Mouse (Mus musculus): ENCODE measurements at regions not wholly inside any gene's neighbourhood (a gene's known extent, or its start where the extent isn't known, plus 50 kb on each side); places are given as distances from the start of the nearest gene placed in this dataset.
A peak's percentile ranks its signal among the peaks of the same experiment; 100 is the strongest.

GRCm38 (mm10) chr8:103198251-103198650, 412.8 kb upstream of the Cdh11 start:
- no peak overlapping the region for H3K9ac ChIP-seq (ENCODE audit: low read length)
- H3K27me3 ChIP-seq (ENCODE audit: control insufficient read depth, insufficient read depth, low read length), result no peaks in the 10 kb centered on the region
- peaks cover 0 to 5% of the 10 kb centered on the region in 2 experiments; a peak in 1 of 4 replicates for H3K4me1 ChIP-seq (ENCODE audit: control insufficient read depth in 2 of 2, insufficient read depth in 2 of 2, low read length in 2 of 2)
- no peak overlapping the region for H3K27ac ChIP-seq (replicated peaks in 1 of 2; ENCODE audit: control insufficient read depth in 1 of 2, insufficient read depth in 1 of 2, low read depth in 2 of 2, low read length in 2 of 2)
- ATAC-seq (ENCODE audit: insufficient number of reproducible peaks, insufficient read depth, low FRiP score, low read depth), result no peak
- WGBS, result 54% methylated on average over 3 of the region's 3 CpGs
- H3K4me3 ChIP-seq (ENCODE audit: control insufficient read depth in 1 of 2, insufficient read depth in 1 of 2, low read depth in 1 of 2, low read length in 2 of 2), result no peak overlapping the region
- H3K9me3 ChIP-seq (ENCODE audit: control insufficient read depth, low read length), result no peaks in the 10 kb centered on the region
- H3K4me2 ChIP-seq (ENCODE audit: low read length), result no peak overlapping the region
- no peaks in the 10 kb centered on the region for H3K36me3 ChIP-seq (ENCODE audit: control insufficient read depth, insufficient read depth, low read length)

DNA sequence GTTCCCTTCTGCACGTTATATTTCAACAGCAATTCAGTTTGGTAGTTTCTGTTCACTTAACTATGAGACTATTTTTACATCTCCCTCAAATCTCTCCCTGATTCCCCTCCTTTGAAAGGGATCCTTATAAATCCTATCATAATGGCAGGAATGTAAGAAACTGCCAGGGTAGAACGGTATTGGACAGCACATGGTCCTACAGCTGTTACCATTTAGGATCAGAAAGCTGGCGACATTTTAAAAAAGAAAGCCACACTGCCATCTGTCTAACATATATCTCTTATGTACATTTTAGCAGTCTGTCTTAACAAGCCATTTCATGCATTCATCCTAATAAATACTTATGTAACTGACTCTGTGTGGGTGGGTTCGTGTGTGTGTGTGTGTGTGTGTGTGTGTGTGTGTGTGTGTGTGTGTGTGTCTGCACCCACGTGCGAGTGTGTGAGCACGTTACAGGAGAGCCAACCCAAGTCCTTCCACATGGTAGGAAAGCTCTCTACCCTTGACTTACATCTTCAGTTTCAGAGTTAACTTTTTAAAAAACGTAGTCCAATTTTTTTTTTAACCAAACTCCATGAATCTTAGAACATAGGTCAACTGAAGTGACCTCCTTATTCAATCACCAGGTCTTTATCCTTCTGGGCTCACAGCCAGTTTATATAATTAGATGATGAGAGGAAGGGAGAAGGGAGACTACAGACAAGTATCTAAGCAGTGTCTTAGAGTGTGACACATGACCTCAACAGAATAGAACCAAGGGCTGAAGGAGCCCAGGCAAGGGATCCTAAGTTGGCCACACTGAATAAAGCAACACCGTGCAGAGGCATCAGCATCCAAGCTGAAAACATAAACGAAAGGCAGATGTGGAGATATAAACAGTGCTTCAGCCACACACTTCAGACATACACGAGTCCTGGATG, 414.5 kb upstream of the Cdh11 start:
- H3K27me3 ChIP-seq (ENCODE audit: control insufficient read depth, insufficient read depth, low read length), result no peaks in the 10 kb centered on the region
- no peak overlapping the region for H3K27ac ChIP-seq (replicated peaks in 1 of 2; ENCODE audit: control insufficient read depth in 1 of 2, insufficient read depth in 1 of 2, low read depth in 2 of 2, low read length in 2 of 2)
- no peaks in the 10 kb centered on the region for H3K9me3 ChIP-seq (ENCODE audit: control insufficient read depth, low read length)
- H3K4me3 ChIP-seq (ENCODE audit: control insufficient read depth in 1 of 2, insufficient read depth in 1 of 2, low read depth in 1 of 2, low read length in 2 of 2), result no peak overlapping the region
- no peak overlapping the region for H3K9ac ChIP-seq (ENCODE audit: low read length)
- ATAC-seq (ENCODE audit: insufficient number of reproducible peaks, insufficient read depth, low FRiP score, low read depth), result no peak
- H3K4me2 ChIP-seq (ENCODE audit: low read length), result no peak overlapping the region
- H3K4me1 ChIP-seq (ENCODE audit: control insufficient read depth in 2 of 2, insufficient read depth in 2 of 2, low read length in 2 of 2), result peaks cover 0 to 5% of the 10 kb centered on the region in 2 experiments; a peak in 1 of 4 replicates
- 73% methylated on average over 11 of the region's 11 CpGs for WGBS
- H3K36me3 ChIP-seq (ENCODE audit: control insufficient read depth, insufficient read depth, low read length), result no peaks in the 10 kb centered on the region

DNA sequence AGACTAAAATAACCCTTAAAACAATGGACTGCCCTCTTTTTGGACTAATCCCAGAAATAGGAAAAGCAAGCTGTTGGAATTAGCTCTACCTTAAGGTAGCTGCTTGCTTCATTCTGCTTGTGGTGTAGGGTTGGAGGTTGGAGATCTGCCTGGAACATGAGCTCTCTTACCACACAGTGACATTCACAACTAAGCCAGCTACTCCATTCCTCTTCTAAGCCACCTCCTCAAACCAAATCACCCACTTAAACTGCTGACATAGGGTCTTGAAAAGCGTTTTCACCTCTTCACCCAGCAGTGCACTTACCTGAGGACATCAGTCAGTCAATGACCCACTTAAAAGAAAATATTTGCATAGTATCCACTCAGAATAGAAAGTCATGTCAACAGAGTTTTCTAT, 418.3 kb upstream of the Cdh11 start:
- Histone ChIP-seq H3K9me3 (ENCODE audit: control insufficient read depth, low read length) (no peaks in the 10 kb centered on the region), H3K27me3 (ENCODE audit: control insufficient read depth, insufficient read depth, low read length) (no peaks in the 10 kb centered on the region), H3K4me2 (ENCODE audit: low read length) (no peak overlapping the region), H3K4me1 (ENCODE audit: control insufficient read depth in 2 of 2, insufficient read depth in 2 of 2, low read length in 2 of 2) (peaks cover 0 to 3% of the 10 kb centered on the region in 2 experiments; a peak in 1 of 4 replicates), H3K4me3 (ENCODE audit: control insufficient read depth in 1 of 2, insufficient read depth in 1 of 2, low read depth in 1 of 2, low read length in 2 of 2) (no peak overlapping the region), H3K9ac (ENCODE audit: low read length) (no peak overlapping the region), H3K27ac (replicated peaks in 1 of 2; ENCODE audit: control insufficient read depth in 1 of 2, insufficient read depth in 1 of 2, low read depth in 2 of 2, low read length in 2 of 2) (no peak overlapping the region), H3K36me3 (ENCODE audit: control insufficient read depth, insufficient read depth, low read length) (no peaks in the 10 kb centered on the region)
- 38% methylated on average over 1 of the region's 1 CpGs for WGBS
- ATAC-seq (ENCODE audit: insufficient number of reproducible peaks, insufficient read depth, low FRiP score, low read depth), result no peak

GRCm38 (mm10) chr8:103214606-103215005, 429.2 kb upstream of the Cdh11 start:
- no peaks in the 10 kb centered on the region for H3K36me3 ChIP-seq (ENCODE audit: control insufficient read depth, insufficient read depth, low read length)
- no peaks in the 10 kb centered on the region for H3K27me3 ChIP-seq (ENCODE audit: control insufficient read depth, insufficient read depth, low read length)
- no peaks in the 10 kb centered on the region for H3K4me1 ChIP-seq (ENCODE audit: control insufficient read depth in 2 of 2, insufficient read depth in 2 of 2, low read length in 2 of 2)
- 70% methylated on average over 2 of the region's 2 CpGs for WGBS
- H3K4me2 ChIP-seq (ENCODE audit: low read length), result no peak overlapping the region
- H3K4me3 ChIP-seq (ENCODE audit: control insufficient read depth in 1 of 2, insufficient read depth in 1 of 2, low read depth in 1 of 2, low read length in 2 of 2), result no peak overlapping the region
- ATAC-seq (ENCODE audit: insufficient number of reproducible peaks, insufficient read depth, low FRiP score, low read depth), result no peak
- H3K9me3 ChIP-seq (ENCODE audit: control insufficient read depth, low read length), result no peaks in the 10 kb centered on the region
- H3K9ac ChIP-seq (ENCODE audit: low read length), result no peak overlapping the region
- H3K27ac ChIP-seq (replicated peaks in 1 of 2; ENCODE audit: control insufficient read depth in 1 of 2, insufficient read depth in 1 of 2, low read depth in 2 of 2, low read length in 2 of 2), result no peak overlapping the region

DNA sequence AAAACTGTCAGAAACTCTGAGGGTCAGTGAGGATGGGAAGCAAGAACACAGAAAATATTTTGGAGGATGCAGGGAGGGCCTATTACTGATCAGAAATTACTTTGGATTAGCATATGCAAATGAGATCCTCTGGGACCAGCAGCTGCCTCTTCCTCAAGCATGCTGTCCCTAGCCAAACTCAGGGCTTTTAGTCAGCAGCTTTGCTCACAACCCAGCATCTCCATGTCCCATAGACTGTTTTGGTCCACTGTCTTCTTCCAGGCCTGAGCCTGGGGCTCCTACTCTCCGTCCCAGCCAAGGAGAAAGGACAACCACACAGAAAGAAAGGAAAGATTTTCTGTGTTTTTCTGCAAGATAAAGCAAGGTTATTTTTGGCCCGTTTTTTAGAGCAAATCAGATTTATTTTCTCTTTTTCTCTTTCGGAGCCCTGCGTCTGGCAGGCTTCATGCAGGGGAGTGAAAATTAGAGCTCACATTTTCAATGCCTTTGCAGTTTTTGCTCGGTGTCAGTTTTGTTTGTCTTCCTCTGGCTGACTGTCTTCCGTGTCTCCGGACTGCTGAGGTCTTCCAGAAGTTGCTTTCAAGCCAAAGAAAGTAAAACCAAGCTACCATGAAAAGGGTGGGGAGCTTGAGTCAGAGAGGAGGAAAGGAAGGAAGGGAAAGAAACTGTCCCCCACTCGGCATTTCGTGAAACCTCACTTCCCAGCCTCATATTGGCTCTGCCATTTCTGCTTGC, 445.5 kb upstream of the Cdh11 start:
- no peaks in the 10 kb centered on the region for H3K27me3 ChIP-seq (ENCODE audit: control insufficient read depth, insufficient read depth, low read length)
- 44% methylated on average over 9 of the region's 9 CpGs for WGBS
- H3K27ac ChIP-seq (replicated peaks in 1 of 2; ENCODE audit: control insufficient read depth in 1 of 2, insufficient read depth in 1 of 2, low read depth in 2 of 2, low read length in 2 of 2), result peak overlapping the region; percentile 33 to 49; a peak in 2 of 4 replicates
- no peaks in the 10 kb centered on the region; a peak in 1 of 4 replicates for H3K4me1 ChIP-seq (ENCODE audit: control insufficient read depth in 2 of 2, insufficient read depth in 2 of 2, low read length in 2 of 2)
- ATAC-seq (ENCODE audit: insufficient number of reproducible peaks, insufficient read depth, low FRiP score, low read depth), result peak; percentile 33; the same call in 1 of the 2 replicates
- H3K4me3 ChIP-seq (ENCODE audit: control insufficient read depth in 1 of 2, insufficient read depth in 1 of 2, low read depth in 1 of 2, low read length in 2 of 2), result no peak overlapping the region
- H3K4me2 ChIP-seq (ENCODE audit: low read length), result no peak overlapping the region
- no peak overlapping the region for H3K9ac ChIP-seq (ENCODE audit: low read length)
- H3K36me3 ChIP-seq (ENCODE audit: control insufficient read depth, insufficient read depth, low read length), result no peaks in the 10 kb centered on the region
- H3K9me3 ChIP-seq (ENCODE audit: control insufficient read depth, low read length), result no peaks in the 10 kb centered on the region

GRCm38 (mm10) chr8:103234374-103234773, 448.9 kb upstream of the Cdh11 start:
- Histone ChIP-seq H3K4me1 (ENCODE audit: control insufficient read depth in 2 of 2, insufficient read depth in 2 of 2, low read length in 2 of 2) (no peaks in the 10 kb centered on the region; a peak in 1 of 4 replicates), H3K4me3 (ENCODE audit: control insufficient read depth in 1 of 2, insufficient read depth in 1 of 2, low read depth in 1 of 2, low read length in 2 of 2) (no peak overlapping the region), H3K27ac (replicated peaks in 1 of 2; ENCODE audit: control insufficient read depth in 1 of 2, insufficient read depth in 1 of 2, low read depth in 2 of 2, low read length in 2 of 2) (no peak overlapping the region; a peak in 1 of 4 replicates), H3K4me2 (ENCODE audit: low read length) (no peak overlapping the region), H3K36me3 (ENCODE audit: control insufficient read depth, insufficient read depth, low read length) (no peaks in the 10 kb centered on the region), H3K9ac (ENCODE audit: low read length) (no peak overlapping the region), H3K9me3 (ENCODE audit: control insufficient read depth, low read length) (no peaks in the 10 kb centered on the region), H3K27me3 (ENCODE audit: control insufficient read depth, insufficient read depth, low read length) (no peaks in the 10 kb centered on the region)
- 20% methylated on average over 2 of the region's 2 CpGs for WGBS
- ATAC-seq (ENCODE audit: insufficient number of reproducible peaks, insufficient read depth, low FRiP score, low read depth), result peak; percentile 87; the same call in 1 of the 2 replicates

- Histone ChIP-seq H3K4me2 (ENCODE audit: low read length) (no peak overlapping the region), H3K9ac (ENCODE audit: low read length) (no peak overlapping the region), H3K36me3 (ENCODE audit: control insufficient read depth, insufficient read depth, low read length) (no peaks in the 10 kb centered on the region), H3K27ac (replicated peaks in 1 of 2; ENCODE audit: control insufficient read depth in 1 of 2, insufficient read depth in 1 of 2, low read depth in 2 of 2, low read length in 2 of 2) (no peak overlapping the region), H3K27me3 (ENCODE audit: control insufficient read depth, insufficient read depth, low read length) (no peaks in the 10 kb centered on the region), H3K4me1 (ENCODE audit: control insufficient read depth in 2 of 2, insufficient read depth in 2 of 2, low read length in 2 of 2) (no peaks in the 10 kb centered on the region; a peak in 1 of 4 replicates), H3K4me3 (ENCODE audit: control insufficient read depth in 1 of 2, insufficient read depth in 1 of 2, low read depth in 1 of 2, low read length in 2 of 2) (no peak overlapping the region), H3K9me3 (ENCODE audit: control insufficient read depth, low read length) (no peaks in the 10 kb centered on the region)
- WGBS, result 20% methylated on average over 1 of the region's 1 CpGs
- no peak for ATAC-seq (ENCODE audit: insufficient number of reproducible peaks, insufficient read depth, low FRiP score, low read depth)
These were observed 450.2 kb upstream of the Cdh11 start for GRCm38 (mm10) chr8:103235614-103236013.
